8 mouse cellular contexts compared by ENCODE assay signal in genomic region chr9:114562031-114562918, GRCm38 (mm10). TPM values are rescaled to one million over a fixed set of nuclear protein-coding genes. Genes with fewer than 3 reads are reported as not detected.
DNase-seq lines count a peak whose midpoint lies in the region; ATAC-seq and TF ChIP-seq lines count a peak whose summit lies in the region.

No protein-coding gene starts in this region.

- TF ChIP-seq CTCF in liver, adult 2 months (IDR thresholded peaks at IDR 0.05; ENCODE audit: low read depth, low read length): no peak
- TF ChIP-seq CTCF in intestine, postnatal 0 days (IDR thresholded peaks at IDR 0.05; ENCODE audit: low read depth): no peak

- no peaks in the 10 kb centered on the region for H3K79me2 ChIP-seq in liver, adult 2 months (ENCODE audit: control insufficient read depth, insufficient read depth, low read length)

- peak overlapping the region; percentile 37; the same call in 1 of the 2 replicates for H3K4me3 ChIP-seq in liver, adult 2 months (ENCODE audit: insufficient read depth, low read depth, low read length)
- peak overlapping the region; percentile 82 for H3K4me3 ChIP-seq in forebrain, embryonic 10.5 days
- H3K4me3 ChIP-seq in intestine, postnatal 0 days (ENCODE audit: low read depth, low read length): peak overlapping the region; percentile 68
- H3K4me3 ChIP-seq in neural tube, embryonic 13.5 days: peak overlapping the region; percentile 55

- no peak overlapping the region for H3K27ac ChIP-seq in liver, adult 2 months (replicated peaks; ENCODE audit: insufficient read depth, low read depth, low read length)
- H3K27ac ChIP-seq in forebrain, embryonic 10.5 days: peak overlapping the region; percentile 99
- H3K27ac ChIP-seq in intestine, postnatal 0 days (ENCODE audit: low read depth, low read length): peak overlapping the region; percentile 91
- H3K27ac ChIP-seq in neural tube, embryonic 13.5 days (replicated peaks): no peak overlapping the region; the same call in 1 of the 2 replicates

- H3K9me3 ChIP-seq in forebrain, embryonic 10.5 days: peaks cover 3% of the 10 kb centered on the region; the same call in 1 of the 2 replicates
- no peaks in the 10 kb centered on the region for H3K9me3 ChIP-seq in intestine, postnatal 0 days (ENCODE audit: control insufficient read depth)
- no peaks in the 10 kb centered on the region for H3K9me3 ChIP-seq in neural tube, embryonic 13.5 days

- no peaks in the 10 kb centered on the region for H3K36me3 ChIP-seq in liver, adult 2 months (ENCODE audit: control insufficient read depth, insufficient read depth, low read length)
- H3K36me3 ChIP-seq in forebrain, embryonic 10.5 days (replicated peaks): no peaks in the 10 kb centered on the region
- H3K36me3 ChIP-seq in intestine, postnatal 0 days (ENCODE audit: control insufficient read depth, insufficient read depth): no peaks in the 10 kb centered on the region
- no peaks in the 10 kb centered on the region for H3K36me3 ChIP-seq in neural tube, embryonic 13.5 days

- H3K4me1 ChIP-seq in liver, adult 2 months (ENCODE audit: control insufficient read depth, insufficient read depth, low read length): no peaks in the 10 kb centered on the region
- peaks cover 65% of the 10 kb centered on the region for H3K4me1 ChIP-seq in forebrain, embryonic 10.5 days
- H3K4me1 ChIP-seq in intestine, postnatal 0 days (replicated peaks; ENCODE audit: control insufficient read depth, insufficient read depth, low read length): no peaks in the 10 kb centered on the region
- peaks cover 49% of the 10 kb centered on the region for H3K4me1 ChIP-seq in neural tube, embryonic 13.5 days (replicated peaks)

- H3K27me3 ChIP-seq in liver, adult 2 months (ENCODE audit: control insufficient read depth, insufficient read depth, low read length): peaks cover 31% of the 10 kb centered on the region
- peaks cover 10% of the 10 kb centered on the region; the same call in 1 of the 2 replicates for H3K27me3 ChIP-seq in forebrain, embryonic 10.5 days (ENCODE audit: poor library complexity, severe bottlenecking)
- peaks cover 21% of the 10 kb centered on the region for H3K27me3 ChIP-seq in intestine, postnatal 0 days (replicated peaks; ENCODE audit: control insufficient read depth, insufficient read depth, low read length)
- H3K27me3 ChIP-seq in neural tube, embryonic 13.5 days: peaks cover 59% of the 10 kb centered on the region

- TF ChIP-seq POLR2A in liver, adult 2 months (IDR thresholded peaks at IDR 0.05; ENCODE audit: extremely low read depth, insufficient read depth, low read length): no peak

- peak; percentile 23 for ATAC-seq in intestine, postnatal 0 days
- no peak for ATAC-seq in neural tube, embryonic 13.5 days (ENCODE audit: low read depth)
- ATAC-seq in CD4-positive, CD25-positive, alpha-beta regulatory T cell, adult 4 months: no peak

- H3K4me2 ChIP-seq in intestine, postnatal 0 days (replicated peaks; ENCODE audit: low read depth): peak overlapping the region; percentile 92
- H3K4me2 ChIP-seq in neural tube, embryonic 13.5 days: peak overlapping the region; percentile 80

- H3K9ac ChIP-seq in liver, adult 2 months (ENCODE audit: low read depth, low read length): no peak overlapping the region
- peak overlapping the region; percentile 68 for H3K9ac ChIP-seq in intestine, postnatal 0 days (ENCODE audit: low read depth, low read length)
- peak overlapping the region; percentile 75 for H3K9ac ChIP-seq in neural tube, embryonic 13.5 days

- 3% methylated on average over 101 of the region's 101 CpGs for WGBS in liver, adult 2 months
- under 1% methylated on average over 101 of the region's 101 CpGs for WGBS in forebrain, embryonic 10.5 days
- under 1% methylated on average over 95 of the region's 101 CpGs for WGBS in intestine, postnatal 0 days
- WGBS in neural tube, embryonic 13.5 days: under 1% methylated on average over 78 of the region's 101 CpGs

- no peak for DNase-seq in liver, adult 2 months (ENCODE audit: extremely low read depth, low read depth, low spot score)
- DNase-seq in liver: no peak
- DNase-seq in forebrain, embryonic 10.5 days (ENCODE audit: extremely low spot score, low spot score): peak; percentile 55
- DNase-seq in adrenal gland, postnatal 25 days: no peak
- DNase-seq in kidney, postnatal 10 days: no peak

RNA-seq across cellular contexts. Expression of gene Trim71, which starts 1.9 kb away (rescaled TPM):
- under 0.01 TPM in 1 of 2 replicates, not detected in the other for total RNA-seq in liver, adult 2 months (2014; rRNA removed)
- polyA plus RNA-seq in liver, adult 2 months (2012; rRNA removed): 0.02 TPM in 1 of 2 replicates, not detected in the other
- polyA plus RNA-seq in forebrain, embryonic 10.5 days (2016; fragmentation: Nextera tagmentation; extraction: Ambion mirVana): 5.9 and 6.5 TPM in 2 replicates
- polyA plus RNA-seq in intestine, postnatal 0 days (2015; fragmentation: Nextera tagmentation; extraction: Ambion mirVana): 1.5 and 2.0 TPM in 2 replicates
- 0.32 and 0.55 TPM in 2 replicates for polyA plus RNA-seq in neural tube, embryonic 13.5 days (2015; fragmentation: Nextera tagmentation; extraction: Ambion mirVana)
- not detected for polyA plus RNA-seq in CD4-positive, CD25-positive, alpha-beta regulatory T cell, adult 4 months (2017; shearing (Covaris generic))
- total RNA-seq in adrenal gland, postnatal 25 days (2021): 0.06 TPM in 1 of 2 replicates, not detected in the other

RNA-seq across cellular contexts. Expression of gene C130032M10Rik, which starts 46.8 kb away (rescaled TPM):
- not detected in 2 replicates for total RNA-seq in liver, adult 2 months (2014; rRNA removed)
- not detected in 2 replicates for polyA plus RNA-seq in liver, adult 2 months (2012; rRNA removed)
- polyA plus RNA-seq in forebrain, embryonic 10.5 days (2016; fragmentation: Nextera tagmentation; extraction: Ambion mirVana): 1.0 and 1.2 TPM in 2 replicates
- not detected in 2 replicates for polyA plus RNA-seq in intestine, postnatal 0 days (2015; fragmentation: Nextera tagmentation; extraction: Ambion mirVana)
- polyA plus RNA-seq in neural tube, embryonic 13.5 days (2015; fragmentation: Nextera tagmentation; extraction: Ambion mirVana): 0.44 TPM in 1 of 2 replicates, not detected in the other
- polyA plus RNA-seq in CD4-positive, CD25-positive, alpha-beta regulatory T cell, adult 4 months (2017; shearing (Covaris generic)): not detected
- not detected in 2 replicates for total RNA-seq in adrenal gland, postnatal 25 days (2021)

RNA-seq across cellular contexts. Expression of gene Ccr4, which starts 57.6 kb away (rescaled TPM):
- 0.09 and 0.13 TPM in 2 replicates for total RNA-seq in liver, adult 2 months (2014; rRNA removed)
- 0.29 TPM in 1 of 2 replicates, not detected in the other for polyA plus RNA-seq in liver, adult 2 months (2012; rRNA removed)
- polyA plus RNA-seq in forebrain, embryonic 10.5 days (2016; fragmentation: Nextera tagmentation; extraction: Ambion mirVana): not detected in 2 replicates
- 2.3 TPM in 2 replicates for polyA plus RNA-seq in intestine, postnatal 0 days (2015; fragmentation: Nextera tagmentation; extraction: Ambion mirVana)
- not detected in 2 replicates for polyA plus RNA-seq in neural tube, embryonic 13.5 days (2015; fragmentation: Nextera tagmentation; extraction: Ambion mirVana)
- polyA plus RNA-seq in CD4-positive, CD25-positive, alpha-beta regulatory T cell, adult 4 months (2017; shearing (Covaris generic)): 10 to 100 TPM; 27.8 to 29.8 TPM
- not detected in 2 replicates for total RNA-seq in adrenal gland, postnatal 25 days (2021)

Comparison
In these comparisons a context has a peak if more than half of its experiments do, and no peak if none do; other contexts are left out.
1. H3K27ac ChIP-seq: peak in forebrain, embryonic 10.5 days (single experiment) and intestine, postnatal 0 days (single experiment); none in liver, adult 2 months (single experiment) and neural tube, embryonic 13.5 days (single experiment).
2. Peak in every context shown above with its lines, with median percentiles within 50 percentile points of each other: H3K4me3 ChIP-seq.